Comparison of ENCODE assay signal across 12 mouse cellular contexts in genomic region chr7:136451672-136452361, GRCm38 (mm10).
"Had no signal": no experiment of that assay in that cellular context is flagged by ENCODE, and none has a peak within 500 bp of the region (broad histone marks: within the 10 kb centered on the region; RNA-seq: fewer than 3 reads in every experiment).

No protein-coding gene starts in this region.

- H3K9ac ChIP-seq: limb, embryonic 15.5 days; liver, embryonic 13.5 days; neural tube, embryonic 15.5 days had no signal

- H3K4me3 ChIP-seq: left cerebral cortex, adult 2 months; limb, embryonic 15.5 days; liver, embryonic 13.5 days; midbrain, embryonic 10.5 days; myocyte; neural tube, embryonic 15.5 days had no signal

- H3K27ac ChIP-seq: left cerebral cortex, adult 2 months; limb, embryonic 15.5 days; liver, embryonic 13.5 days; midbrain, embryonic 10.5 days; neural tube, embryonic 15.5 days; stomach, postnatal 0 days had no signal

- H3K36me3 ChIP-seq: limb, embryonic 15.5 days; liver, embryonic 13.5 days; midbrain, embryonic 10.5 days; neural tube, embryonic 15.5 days had no signal

- ATAC-seq: inflammation-experienced regulatory T-cells, adult 6 months; intestine, postnatal 0 days had no signal

- H3K27me3 ChIP-seq: limb, embryonic 15.5 days; liver, embryonic 13.5 days; neural tube, embryonic 15.5 days had no signal

- H3K4me2 ChIP-seq: limb, embryonic 15.5 days; liver, embryonic 13.5 days; neural tube, embryonic 15.5 days had no signal

- H3K4me1 ChIP-seq: liver, embryonic 13.5 days had no signal

- H3K9me3 ChIP-seq: limb, embryonic 15.5 days; liver, embryonic 13.5 days; midbrain, embryonic 10.5 days; neural tube, embryonic 15.5 days had no signal

- DNase-seq: liver, embryonic 13.5 days; lung, adult 18-20 months; midbrain, embryonic 14.5 days; thymus, postnatal 14 days had no signal
